Mouse (Mus musculus): ENCODE results near the gene Myh10. TPM values are rescaled to one million over a fixed set of nuclear protein-coding genes. Genes with fewer than 3 reads are reported as not detected.
A peak's percentile ranks its signal among the peaks of the same experiment; 100 is the strongest.
"Not testable (repeated sequence)": the region's sequence is repeated elsewhere in the genome, so short reads cannot be mapped to it uniquely, and the experiment has no call there.

Myh10 gene
- total RNA-seq, 2 experiments from 2014 or later: 165 to 169 TPM

DNA sequence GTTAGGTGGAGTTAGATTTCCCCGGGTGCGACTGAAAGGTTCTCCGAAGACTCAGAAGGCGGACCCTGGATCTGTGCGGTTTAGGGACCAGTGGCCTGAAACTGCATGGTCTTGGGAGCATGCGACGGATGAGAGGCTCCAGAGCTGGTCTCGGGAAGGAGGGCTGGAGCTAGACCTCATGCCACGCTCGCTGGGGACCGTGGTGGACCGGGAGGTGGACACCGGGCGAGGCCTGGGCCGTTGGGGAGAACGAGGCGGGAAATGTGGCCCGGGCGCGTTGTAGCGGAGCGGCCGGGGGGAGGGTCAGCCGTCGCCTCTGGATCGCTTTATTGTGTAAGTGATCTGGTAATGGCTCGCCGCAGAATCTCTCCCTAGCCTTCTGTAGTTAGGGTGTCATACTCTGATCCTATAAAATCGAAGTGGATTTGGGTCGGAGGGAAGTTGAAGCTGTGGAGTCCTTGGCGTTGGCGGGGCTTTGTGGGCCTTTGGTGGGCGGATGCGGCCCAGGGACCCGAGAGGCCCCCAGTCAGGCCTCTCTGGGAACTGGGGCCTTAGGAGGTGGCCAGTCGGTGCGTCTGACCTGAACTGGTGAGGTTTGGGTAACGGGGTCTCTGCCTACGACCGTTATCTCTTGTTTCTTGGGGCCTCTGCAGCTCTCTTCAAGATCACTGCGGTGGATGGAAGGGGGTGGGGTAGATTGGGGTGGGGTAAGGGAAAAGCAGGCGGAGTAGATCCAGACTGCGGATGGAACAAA, 1.5 kb downstream of the Myh10 start:
- peak; percentile 59 for DNase-seq

DNA sequence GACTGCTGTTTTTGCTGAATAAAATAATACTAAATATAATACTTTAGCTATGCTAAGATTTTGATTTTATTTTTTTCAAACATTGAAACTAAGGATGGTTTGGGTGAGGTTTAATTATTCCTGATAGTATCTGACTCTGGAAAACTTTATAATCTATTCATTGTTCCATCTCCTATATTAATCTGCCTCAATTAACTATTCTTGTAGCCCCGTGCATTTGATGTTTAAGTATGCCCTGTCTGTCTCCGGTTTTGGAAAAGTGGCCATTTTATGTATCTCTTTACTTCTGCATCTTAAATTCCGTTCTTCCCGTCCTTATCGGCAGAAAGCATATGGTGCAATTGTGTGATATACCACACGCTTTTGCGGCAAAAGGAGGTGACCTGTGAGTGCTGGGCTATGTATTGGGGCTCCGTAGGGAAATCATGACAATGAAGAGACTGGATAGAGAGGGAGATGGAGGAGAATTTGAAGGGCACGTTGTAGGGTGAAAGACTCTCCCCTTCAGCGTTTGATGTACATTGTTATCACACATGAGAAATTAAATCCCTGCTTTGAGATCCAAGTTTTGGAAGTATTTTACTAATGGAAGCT, 2.2 kb downstream of the Myh10 start:
- no peak for DNase-seq

DNA sequence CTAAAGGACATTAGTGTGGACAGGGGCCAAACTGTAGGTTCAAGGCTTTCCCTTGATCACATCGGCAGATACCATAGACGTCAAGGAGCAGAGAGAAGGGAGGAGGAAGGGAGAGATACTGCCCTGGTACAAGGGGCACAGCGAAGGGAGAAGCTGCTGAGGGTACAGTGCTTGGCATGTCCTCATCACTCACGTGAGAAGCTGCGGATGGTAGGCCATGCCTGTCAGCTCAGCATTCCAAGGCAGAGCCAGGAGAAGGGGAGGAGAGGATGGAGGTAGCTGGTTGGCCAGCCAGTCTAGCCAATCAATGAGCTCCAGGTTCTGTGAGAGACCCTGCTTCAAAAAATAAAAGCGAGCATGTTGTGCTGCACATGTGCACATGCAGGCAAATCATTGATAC, 11.0 kb downstream of the Myh10 start:
- DNase-seq: no peak

DNA sequence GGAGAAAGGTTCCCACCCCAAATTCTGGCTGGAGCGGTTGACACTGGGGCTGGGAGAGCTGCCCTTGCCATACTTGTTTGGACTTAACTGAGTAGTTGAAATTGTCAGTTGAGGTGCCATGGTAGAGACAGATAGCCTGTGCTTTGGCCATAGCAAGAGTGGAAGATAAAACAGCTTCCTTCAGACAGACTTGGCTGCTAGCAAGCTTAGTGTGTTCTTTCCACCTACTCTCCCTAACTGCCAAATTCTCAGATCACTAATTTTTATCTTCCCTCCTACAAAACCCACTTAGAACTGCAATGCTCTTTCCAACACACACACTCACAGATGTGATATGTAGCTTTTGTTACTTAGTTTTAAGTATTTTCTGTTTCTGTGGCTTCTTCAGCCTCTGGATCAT, 12.0 kb downstream of the Myh10 start:
- DNase-seq: no peak

DNA sequence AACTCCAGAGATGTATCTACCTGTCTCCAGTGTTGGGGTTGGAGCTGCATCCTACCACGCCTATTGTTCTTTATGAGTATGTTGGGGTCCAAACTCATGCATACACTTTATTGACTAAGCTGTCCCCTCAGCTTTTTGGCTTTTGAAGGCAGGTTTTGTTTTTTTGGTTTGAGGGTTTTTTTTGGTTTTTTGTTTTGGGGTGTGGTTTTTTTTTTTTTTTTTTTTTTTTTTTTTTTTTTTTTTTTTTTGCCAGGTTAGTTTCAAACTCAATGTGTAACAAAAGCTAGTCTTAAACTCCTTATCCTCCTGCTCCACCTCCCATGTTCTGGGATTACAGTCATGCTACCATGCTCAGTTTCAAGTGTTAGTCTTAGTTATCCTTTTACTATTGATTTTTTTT, 12.9 kb downstream of the Myh10 start:
- no peak for DNase-seq

DNA sequence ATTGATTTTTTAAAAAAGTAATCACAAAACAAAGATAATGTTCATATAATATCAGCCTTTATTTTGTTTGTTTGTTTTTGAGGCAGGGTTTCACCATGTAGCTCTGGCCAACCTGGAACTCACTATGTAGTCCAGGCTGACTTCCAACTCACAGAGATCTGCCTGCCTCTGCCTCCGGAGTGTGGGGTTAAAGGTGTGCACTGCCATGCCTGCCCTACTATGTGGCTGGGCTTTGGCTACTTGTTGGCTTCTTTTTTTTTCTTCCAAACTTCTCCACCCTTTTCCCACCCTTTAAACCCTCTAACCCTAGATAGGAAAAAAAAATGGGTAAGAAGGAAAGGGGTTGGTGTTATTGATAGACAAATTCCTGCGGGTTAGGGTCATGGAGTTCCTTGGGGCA, 13.5 kb downstream of the Myh10 start:
- DNase-seq: no peak

DNA sequence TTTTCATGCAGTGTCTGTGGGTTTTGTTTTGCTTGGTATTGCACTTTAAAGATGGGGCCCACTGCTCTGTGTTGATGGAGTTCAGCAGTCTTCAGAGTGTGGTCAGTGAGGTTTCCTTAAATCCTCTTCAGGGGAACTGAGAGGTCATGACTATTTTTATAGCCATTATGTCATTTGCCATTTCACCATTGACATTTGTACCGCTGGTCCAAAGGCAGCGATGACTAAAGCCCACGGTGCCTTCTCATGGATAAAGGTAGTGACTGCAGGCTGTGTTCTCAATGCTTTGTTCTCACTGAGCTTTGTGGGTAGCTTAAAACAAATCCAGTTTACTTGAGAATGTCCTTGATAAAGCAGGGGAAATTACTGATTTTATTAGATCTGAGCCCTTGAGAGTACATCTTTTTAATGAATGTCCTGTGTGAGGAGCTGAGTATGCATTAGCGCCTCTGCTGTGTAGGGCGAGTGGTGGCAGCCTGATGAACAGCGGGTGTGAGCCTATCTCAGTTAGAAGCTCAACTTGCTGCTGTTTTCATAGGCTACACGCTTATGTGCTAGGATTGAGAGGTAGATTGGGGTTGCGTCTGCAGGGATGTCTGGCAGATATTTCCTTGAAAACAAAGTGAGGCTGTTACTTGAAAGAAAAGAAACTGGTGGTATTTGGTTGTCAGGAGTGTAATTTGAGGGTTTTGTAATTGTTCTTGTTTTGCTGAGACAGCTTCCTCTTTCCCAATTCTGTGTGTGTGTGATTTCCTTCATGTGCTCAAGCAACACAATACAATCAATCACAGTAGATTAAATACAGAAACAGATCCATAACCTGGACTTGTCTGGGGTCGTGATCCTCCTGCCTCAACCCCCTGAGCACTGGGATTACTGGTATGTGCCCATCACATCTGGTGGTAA, 15.4 kb downstream of the Myh10 start:
- DNase-seq: peak; percentile 29

DNA sequence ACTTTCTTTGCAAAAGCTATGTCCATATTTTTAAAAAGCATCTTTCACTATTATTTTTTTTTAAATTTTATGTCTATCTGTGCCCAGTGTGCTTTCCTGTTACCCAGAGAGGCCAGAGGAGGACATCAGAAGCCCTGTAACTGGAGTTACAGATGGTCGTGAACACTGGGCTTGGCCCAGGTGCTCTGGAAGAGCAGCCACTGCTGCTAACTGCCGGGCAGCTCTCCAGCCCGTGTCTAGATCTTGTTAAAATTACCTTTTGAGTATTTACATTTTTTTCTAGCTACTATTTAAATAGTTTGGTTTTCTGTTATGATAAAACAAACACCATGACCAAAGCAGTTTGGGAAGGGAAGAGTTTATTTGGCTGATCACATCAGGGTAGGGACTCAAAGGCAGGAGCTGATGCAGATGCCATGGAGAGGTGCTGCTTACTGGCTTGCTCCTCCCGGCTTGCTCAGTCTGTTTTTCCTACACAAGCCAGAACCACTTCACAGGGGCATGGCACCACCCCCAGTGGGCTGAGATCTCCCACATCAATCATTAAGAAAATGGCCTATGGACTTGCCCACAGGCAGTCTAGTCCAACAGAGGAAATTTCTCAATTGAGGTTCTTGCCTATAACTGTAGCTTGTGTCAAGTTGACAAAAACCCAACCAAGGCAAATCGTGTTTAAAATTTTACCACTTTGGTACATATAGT, 16.7 kb downstream of the Myh10 start:
- DNase-seq: no peak

DNA sequence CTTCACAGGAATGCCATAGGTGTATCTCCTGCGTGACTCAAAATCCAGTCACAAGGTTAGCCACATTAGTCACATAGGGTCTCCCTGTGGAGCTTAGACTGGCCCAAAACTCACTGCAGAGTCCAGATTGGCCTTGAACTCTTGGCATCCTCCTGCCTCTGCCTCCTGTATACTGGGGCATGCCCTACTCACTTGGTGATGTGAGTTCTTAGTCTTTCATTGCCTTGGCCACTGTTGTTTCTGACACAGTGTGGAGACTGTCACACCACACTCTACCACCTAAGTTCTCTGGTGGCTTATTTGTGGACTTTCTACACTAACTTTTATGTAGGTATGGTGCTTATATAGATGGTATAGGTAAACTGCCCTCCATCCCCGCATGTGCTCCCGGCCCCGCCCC, 24.8 kb downstream of the Myh10 start:
- no peak for DNase-seq

DNA sequence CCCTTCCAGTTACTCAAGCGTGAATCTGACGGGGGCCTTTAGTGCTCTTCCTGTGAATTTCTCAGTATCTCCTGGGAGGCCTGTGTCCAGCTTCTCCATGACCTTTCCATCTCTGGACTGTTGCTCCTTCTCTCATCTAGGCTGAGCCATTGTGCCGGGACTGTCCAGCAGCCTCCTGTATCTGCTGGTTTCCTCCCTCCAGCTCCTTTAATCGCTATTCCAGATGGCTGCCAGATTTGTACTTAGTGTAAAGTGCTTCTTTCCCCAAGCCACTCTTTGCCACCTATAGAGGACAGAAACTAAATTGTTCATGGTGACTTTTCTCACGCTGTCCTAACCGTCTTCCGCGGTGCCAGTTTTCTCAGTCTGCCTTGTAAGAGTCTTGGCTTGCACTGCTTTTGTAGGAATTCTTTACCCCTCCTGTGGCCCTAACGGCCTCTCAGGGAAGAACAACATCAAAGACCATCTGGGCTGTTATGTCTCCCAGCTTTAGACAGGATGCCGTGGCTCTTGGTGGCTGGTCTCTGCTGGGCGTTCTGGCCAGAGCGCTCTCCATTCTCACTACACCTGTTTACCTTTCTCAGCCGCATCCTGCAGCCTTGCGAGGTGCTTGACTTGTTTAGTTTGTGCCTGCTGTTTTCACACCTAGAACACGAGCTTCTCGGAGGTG, 25.9 kb downstream of the Myh10 start:
- DNase-seq: no peak

DNA sequence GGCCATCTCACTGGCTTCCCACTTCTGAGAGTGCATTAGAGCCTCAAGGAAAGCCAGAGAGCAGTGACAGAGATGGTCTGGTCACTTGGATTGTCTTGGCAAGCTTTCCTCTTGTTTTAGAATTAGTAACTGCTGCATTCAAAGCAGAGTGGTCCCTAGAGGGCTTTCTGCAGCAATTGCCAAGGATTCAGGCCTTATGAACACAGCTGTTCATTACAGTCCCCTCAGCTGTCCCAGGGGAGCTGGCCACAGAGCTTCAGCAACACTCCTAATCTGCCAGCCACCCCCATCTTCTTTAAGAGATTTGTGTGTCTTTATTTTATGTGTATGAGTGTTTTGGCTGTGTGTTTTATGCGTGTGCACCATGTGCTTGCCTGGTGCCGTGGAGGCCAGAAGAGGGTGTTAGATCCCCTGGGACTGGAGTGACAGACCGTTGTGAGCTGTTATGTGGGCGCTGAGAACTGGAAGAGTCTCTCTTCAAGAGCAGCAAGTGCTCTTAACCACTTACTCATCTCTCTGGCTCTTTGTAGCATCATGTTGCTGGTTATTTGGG, 27.8 kb downstream of the Myh10 start:
- DNase-seq: peak; percentile 83

DNA sequence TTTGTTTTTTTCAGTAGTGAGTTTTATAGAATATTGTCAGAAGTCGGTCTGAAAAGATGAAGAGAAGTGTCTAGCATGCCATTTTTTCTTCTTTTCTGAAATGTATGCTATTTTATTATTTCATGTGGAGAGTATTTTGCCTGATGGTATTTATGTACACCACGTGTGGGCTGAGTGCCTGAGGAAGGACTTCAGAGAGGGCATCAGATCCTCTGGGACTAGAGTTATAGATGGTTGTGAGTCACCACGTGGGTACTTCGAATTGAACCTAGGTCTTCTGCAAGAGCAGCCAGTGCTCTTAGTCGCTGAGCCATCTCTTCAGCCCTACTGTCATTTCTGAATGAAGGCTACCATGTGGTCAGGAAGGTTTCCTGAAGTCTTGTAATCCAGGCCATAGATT, 28.4 kb downstream of the Myh10 start:
- no peak for DNase-seq

DNA sequence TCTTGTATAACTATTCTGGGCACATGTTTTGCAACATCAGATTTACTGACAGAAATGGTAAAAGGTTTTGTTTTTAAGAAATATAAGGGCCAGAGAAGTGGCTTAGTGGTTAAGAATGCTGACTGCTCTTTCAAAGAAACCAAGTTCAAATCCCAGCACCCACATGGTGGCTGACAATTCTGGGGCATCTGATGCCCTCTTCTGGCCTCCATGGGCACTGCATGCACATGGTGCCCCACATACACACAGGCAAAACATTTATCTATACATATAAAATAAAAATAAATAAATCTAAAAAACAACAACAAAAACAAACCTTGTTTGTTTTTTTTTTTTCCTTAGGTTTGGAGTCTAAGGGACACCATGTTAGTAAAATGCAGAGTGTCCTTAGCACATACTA, 32.8 kb downstream of the Myh10 start:
- no peak for DNase-seq

DNA sequence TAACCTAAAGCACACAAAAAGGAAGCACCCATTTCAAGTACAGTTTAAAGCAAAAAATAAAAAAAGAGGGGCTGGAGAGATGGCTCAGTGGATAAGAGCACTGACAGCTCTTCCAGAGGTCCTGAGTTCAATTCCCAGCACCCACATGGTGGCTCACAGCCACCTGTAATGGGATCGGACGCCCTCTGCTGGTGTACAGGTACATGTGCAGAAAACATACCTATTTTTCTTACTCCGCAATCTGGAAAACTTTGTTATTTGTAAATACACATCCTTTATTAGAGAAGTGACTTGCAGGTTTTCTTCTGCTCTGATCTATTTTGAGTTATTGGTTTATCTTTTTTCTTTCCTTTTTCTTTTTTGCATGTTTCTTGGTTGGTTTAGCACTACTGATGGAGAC, 37.3 kb downstream of the Myh10 start:
- no peak for DNase-seq

DNA sequence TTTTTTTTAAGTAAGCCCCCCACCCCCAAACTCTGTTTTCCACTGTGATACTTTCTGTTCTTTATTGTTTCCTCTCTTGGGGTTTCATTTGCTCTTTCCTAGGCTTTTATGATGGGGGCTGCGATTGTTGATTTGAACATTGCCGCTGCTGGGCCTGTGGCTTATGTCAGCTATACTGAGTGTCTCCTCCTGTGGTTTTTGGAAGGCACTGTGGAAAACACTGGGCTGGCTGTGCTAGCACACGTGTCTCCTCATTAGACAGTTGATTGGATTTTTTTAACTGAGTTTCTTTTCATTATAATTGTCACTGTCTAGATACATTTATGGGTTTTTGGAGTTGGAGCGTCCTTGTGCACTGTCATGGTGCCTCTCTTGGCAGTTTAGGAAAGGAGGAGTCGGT, 39.4 kb downstream of the Myh10 start:
- peak; percentile 32 for DNase-seq

DNA sequence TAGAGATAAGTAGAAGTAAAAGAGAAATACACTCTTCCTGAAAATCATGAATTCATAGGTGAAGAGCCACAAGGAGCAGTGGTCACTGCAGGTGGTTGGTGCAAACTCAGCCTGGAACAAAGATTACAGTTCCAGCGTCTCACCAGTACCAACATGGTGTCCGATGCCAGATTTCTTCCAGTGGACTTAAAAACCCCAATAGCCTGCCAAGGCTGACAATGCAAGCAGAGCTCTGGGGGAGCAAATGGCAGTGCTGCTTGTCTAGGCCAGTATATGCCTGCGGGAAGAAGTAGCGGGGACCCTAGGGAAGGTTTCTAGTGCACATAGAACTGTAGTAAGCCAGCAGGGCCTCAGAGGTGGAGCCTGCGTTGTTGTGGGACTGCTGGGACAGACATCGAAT, 40.7 kb downstream of the Myh10 start:
- no peak for DNase-seq

DNA sequence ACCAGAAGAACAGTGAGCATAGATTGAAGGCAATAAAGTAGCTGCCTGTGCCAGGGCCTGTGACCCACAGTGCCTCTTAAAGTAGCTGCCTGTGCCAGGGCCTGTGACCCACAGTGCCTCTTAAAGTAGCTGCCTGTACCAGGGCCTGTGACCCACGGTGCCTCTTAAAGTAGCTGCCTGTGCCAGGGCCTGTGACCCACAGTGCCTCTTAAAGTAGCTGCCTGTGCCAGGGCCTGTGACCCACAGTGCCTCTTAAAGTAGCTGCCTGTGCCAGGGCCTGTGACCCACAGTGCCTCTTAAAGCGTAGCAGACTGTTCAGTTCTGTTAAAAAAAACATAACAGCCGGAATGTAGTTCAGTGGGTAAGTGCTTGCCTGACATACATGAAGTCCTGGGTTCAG, 42.0 kb downstream of the Myh10 start:
- not testable (repeated sequence) for DNase-seq

DNA sequence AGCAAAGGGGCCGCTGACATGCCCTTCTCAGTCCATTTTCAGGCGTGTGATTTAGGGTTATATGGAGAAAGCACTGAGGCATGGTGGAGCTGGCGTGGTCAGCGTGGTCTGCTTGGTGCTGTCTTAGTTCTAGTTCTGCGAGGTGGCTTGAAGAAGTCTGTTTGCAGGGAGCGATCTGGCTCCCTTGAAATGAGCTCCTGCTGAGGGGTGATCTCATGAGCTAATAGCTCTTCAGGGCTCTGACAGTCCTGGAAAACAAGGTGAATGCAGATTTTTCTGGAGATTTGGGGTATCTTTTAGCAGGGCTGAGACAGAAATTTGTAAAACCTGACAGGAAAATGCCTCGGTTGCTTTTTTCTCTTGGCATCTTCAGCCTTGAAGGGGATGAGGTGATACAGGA, 48.1 kb downstream of the Myh10 start:
- no peak for DNase-seq

DNA sequence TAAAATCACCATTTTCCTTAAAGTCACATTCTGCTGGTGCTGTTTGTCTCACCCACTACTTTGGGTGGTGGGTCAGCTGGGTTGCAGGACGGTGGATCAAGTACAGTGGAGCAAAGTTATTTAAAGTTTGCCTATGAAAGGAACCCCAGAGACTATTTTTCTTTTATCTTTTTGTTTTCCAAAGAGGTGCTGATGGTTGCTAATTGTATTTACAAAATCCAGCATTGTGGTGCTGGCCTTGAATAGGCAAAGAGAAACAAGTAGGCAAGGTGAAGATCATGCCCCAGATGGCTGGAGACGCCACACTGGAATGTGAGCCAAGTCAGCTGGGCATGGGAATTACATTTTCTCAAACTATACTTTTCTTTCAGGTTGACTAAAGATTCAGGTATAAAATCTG, 51.3 kb downstream of the Myh10 start:
- no peak for DNase-seq

DNA sequence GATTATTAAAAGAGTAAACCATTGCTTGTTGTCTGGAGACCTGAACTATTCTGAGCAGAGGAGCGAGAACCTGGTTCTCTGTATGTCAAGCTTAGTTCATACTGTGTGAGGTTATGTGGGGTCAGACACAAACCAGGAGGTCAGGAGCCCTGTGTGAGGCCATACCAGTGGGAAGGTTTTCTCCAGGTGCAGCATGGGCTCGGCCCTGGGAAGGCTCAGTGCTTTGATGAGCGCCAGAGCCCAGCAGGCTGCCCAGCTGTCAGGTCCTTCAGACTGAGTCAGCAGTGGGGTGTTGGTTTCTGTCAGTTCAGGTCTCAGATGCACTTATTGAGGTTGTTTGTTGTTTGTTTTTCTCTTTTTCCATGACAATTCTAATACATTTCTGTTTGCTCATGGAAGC, 52.8 kb downstream of the Myh10 start:
- no peak for DNase-seq

DNA sequence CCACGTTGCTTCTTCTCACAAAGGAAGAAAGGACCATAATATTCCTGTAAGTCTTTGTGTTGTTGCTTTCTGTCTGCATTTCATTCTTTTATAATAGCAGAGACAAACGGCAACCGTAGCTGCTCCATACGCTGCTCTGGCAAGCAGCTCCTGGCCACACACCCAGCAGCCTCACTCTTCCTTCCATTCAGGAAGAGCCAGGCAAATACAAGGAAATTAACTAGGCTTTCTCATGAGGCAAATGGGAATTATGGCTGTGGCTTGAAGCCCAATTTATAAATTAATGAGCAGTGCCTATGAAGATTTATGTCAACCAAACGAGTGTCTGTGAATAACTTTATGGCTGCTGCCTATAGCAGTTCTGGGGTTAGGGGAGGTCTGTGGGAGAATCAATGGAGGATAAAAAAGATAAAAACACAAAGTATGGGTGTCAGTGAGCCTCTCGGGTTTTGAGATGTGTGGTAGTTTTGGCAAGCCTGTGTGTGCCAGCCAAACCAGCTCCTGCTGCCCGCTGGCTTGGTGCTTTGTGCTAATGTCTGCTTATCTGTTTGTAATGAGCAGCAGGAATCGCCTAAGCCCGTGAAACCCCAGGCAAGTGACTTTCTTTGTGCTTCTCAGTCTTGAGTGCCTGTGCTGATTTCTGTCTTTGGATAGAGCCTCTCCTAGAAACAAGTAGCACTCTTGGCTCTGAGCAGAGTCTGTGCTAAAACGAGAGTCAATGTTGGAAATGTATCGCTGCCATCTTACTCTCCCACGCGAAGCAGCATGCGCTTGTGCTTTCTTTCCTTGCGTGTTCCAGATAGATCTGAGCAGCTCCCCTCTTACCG, 54.2 kb downstream of the Myh10 start:
- no peak for DNase-seq

All from heart, postnatal 4 days (tissue).